Mouse (Mus musculus) spleen, adult 2 months (tissue): ENCODE results near the gene Gm10447.

Experiments used
- CTCF ChIP-seq: fragments of 200-500 bp; IDR thresholded peaks from 2 replicates; pipeline ENCODE4 v1.5.1; 2011; ENCODE audit warnings: mild to moderate bottlenecking, inconsistent platforms; ENCODE audit not compliant: insufficient read depth, insufficient read length, insufficient replicate concordance; ENCODE audit errors: extremely low read depth
- POLR2A ChIP-seq: fragments of 200-500 bp; IDR thresholded peaks from 2 replicates; pipeline ENCODE4 v1.6.1; 2011; ENCODE audit warnings: low read depth, low read length, inconsistent platforms

DNA sequence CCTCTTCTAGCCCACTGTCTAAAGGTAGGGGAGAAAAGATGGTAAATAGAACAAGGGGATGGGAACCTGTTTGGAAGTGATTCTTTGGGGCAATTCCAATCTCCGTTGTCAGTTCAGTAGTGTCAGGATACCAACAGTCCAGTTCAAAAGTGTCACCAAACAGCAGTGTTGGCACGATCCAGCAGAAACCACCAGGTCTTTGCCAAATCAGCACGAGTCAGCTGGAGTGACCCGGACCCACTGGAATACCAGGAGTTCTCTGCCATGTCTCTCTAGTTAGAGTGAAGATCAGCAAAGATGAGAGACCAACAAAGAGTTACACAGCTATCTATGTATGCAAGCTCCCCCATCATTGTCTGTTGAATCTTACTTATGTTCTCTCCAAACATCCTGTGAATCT lies 43.0 kb downstream of the Gm10447 start:
- TF ChIP-seq CTCF: no peak
- no peak for TF ChIP-seq POLR2A
